Mouse (Mus musculus) retina, postnatal 7 days (tissue): ENCODE data around the gene U2af2.

Source experiments
- DNase-seq: peaks from one replicate; pipeline ENCODE4 v3.0.0-alpha.2; 2012; ENCODE audit warnings: low read depth, low spot score

U2af2 gene

GRCm38 (mm10) chr7:5109301-5109700 lies 47.4 kb downstream of the U2af2 start:
- DNase-seq, result no peak

GRCm38 (mm10) chr7:5112701-5113100 lies 50.8 kb downstream of the U2af2 start:
- no peak for DNase-seq

GRCm38 (mm10) chr7:5116850-5117249 lies 54.9 kb downstream of the U2af2 start, which contains the start of gene Rfpl4:
Gene Rfpl4, minus strand, starts transcription at chr7:5116950.
- DNase-seq, result no peak

GRCm38 (mm10) chr7:5125078-5125477 lies 63.1 kb downstream of the U2af2 start:
- DNase-seq, result no peak

GRCm38 (mm10) chr7:5125549-5126406 lies 63.8 kb downstream of the U2af2 start, which contains the start of gene Rasl2-9:
Gene Rasl2-9, minus strand, starts transcription at chr7:5125950.
- peak; percentile 23 for DNase-seq
